Mouse (Mus musculus) lung, adult 18-20 months (tissue): ENCODE measurements at regions not wholly inside any gene's neighbourhood (a gene's known extent, or its start where the extent isn't known, plus 50 kb on each side); places are given as distances from the start of the nearest gene placed in this dataset.

Experiments used
- DNase-seq, 2 experiments: peaks; one replicate each; pipeline ENCODE4 v3.0.0; 2022; ENCODE audit warnings: mixed read lengths in 2 of 2

DNA sequence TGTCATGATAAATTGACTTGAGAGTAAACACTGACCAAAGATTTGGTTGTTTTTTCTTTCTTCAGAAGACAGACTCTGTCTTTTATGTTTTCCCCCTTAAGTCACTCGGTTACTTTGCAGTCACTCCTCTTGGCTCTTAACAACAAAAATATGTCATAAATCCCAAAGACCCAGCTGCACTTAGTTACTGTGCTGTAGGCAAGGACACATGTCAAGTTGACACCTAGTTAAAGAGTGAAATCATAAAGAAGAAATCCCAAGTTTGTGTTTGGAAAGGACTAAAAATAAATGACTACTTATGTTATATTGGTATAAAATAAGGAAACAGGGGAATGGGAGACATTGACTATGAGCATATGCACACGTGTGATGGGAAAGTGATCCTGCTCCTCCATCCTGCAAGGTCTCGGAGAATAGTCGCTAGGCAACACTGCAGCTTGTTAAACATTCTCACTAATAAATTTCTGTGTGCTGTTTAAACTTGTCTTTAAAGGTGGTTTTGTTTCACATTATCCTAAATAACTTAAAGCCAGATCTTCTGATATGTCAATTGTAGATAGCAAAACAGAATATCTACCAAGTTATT lies 298.1 kb downstream of the Gulp1 start:
- DNase-seq, result no peak

DNA sequence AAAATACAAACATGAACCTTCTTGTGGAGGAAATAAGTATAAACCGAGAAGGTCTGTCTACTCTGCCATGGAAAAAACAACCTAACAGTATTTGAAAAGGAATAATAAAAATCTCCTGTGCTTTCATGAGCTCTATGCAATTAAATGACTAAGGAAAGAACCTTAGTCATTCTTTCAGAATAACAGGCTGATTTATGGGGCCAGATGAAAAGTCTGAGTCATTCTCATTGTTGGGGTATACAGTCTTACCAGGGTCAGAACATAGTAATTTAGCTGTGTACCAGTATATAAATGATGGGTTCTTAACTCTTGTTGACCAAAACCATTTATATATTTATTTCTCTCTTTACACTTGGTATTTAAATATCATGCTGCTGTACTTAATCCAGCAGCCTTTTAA lies 312.1 kb downstream of the Gulp1 start:
- DNase-seq, result no peak

- DNase-seq, result no peak
Measured at GRCm38 (mm10) chr1:44863818-44864217, 312.5 kb downstream of the Gulp1 start.

DNA sequence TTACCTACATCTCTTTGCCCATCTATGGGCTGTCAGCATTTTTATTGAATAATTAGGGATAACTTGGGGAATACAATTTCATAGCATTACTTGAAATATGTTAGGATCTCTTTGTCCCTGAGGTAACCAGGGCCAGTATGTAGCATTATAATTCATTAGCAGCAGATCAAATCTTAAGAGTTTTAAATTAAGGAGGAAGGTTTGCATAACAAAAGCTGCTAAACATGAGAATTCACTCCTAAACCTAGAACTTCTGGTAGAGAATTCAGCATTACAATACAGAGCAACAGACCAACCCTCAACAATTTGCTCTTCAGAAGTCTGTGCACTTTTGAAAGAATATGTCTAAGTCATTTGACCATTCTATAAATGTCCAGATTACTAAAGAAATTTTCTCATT lies 340.3 kb downstream of the Gulp1 start:
- no peak for DNase-seq

- peak in 1 of 2 experiments; percentile 37 for DNase-seq
Measured at GRCm38 (mm10) chr1:44892378-44892777, 341.1 kb downstream of the Gulp1 start.
